Mouse (Mus musculus): ENCODE measurements around the gene Mob1b. TPM values are rescaled to one million over a fixed set of nuclear protein-coding genes. Genes with fewer than 3 reads are reported as not detected.
A peak's percentile ranks its signal among the peaks of the same experiment; 100 is the strongest.

Mob1b gene
- polyA plus RNA-seq, 1 experiment from 2014 or later = 10.4 TPM

DNA sequence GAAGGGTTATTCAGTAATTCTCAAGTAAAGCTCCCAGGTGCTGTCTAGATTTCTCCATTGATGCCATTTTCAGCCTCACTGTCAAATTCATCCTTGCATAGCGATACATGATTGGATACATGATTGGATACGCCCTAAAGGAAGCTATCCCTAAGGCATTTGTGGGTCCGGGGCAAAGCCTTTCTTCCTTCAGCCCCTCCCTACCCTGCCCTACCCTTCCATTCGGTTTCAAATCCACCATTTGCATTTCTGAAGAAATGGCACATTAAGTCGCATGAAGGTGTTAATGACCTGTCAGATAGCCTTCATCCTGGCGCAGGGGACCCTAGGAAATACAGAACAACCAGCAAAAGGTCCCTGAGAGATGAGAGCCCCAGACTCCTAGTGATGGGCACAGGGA lies 35.3 kb upstream of the Mob1b start:
- WGBS (ENCODE audit: insufficient replicate concordance) = 14% methylated on average over 6 of the region's 6 CpGs
- H3K4me2 ChIP-seq (ENCODE audit: low read depth, low read length) = no peak overlapping the region
- H3K27me3 ChIP-seq (ENCODE audit: control insufficient read depth, insufficient read depth, low read depth, low read length) = peaks cover 4% of the 10 kb centered on the region
- H3K9ac ChIP-seq (ENCODE audit: low read depth, low read length) = no peak overlapping the region
- H3K36me3 ChIP-seq (ENCODE audit: control insufficient read depth, insufficient read depth) = no peaks in the 10 kb centered on the region
- no peaks in the 10 kb centered on the region for H3K9me3 ChIP-seq (replicated peaks; ENCODE audit: control insufficient read depth, low read length)
- H3K4me1 ChIP-seq (ENCODE audit: control insufficient read depth, low read depth, low read length) = no peaks in the 10 kb centered on the region; the same call in none of the 2 replicates
- no peak overlapping the region for H3K4me3 ChIP-seq (ENCODE audit: low read depth, low read length)
- no peak for ATAC-seq (ENCODE audit: low read depth)
- no peak overlapping the region for H3K27ac ChIP-seq (ENCODE audit: low read length)

DNA sequence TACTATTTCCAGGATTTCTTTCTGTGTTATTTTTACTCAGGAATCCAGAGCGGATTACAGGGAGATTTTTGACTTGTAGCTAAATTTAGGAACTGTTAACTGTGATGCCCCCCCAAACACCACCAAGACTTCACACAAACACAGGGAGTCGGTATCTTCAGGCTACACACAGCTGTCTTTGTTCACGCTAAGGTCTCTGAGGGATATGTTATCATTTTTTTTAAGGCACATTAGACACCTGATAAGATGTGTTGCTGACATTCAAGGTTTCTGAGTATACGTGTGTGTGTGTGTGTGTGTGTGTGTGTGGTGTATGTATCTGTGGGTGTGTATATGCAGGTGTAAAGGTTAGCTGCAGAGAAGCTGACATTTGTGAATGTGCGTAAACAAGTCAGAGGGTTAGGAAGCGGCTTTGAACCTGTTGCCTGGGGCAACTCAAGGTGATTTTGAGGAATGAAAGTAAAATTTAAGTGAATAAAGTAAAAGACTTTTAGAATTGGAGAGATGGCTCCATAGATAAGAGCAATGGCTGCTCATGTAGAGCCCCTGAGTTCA lies 34.8 kb upstream of the Mob1b start:
- Histone ChIP-seq H3K4me2 (ENCODE audit: low read depth, low read length) (no peak overlapping the region), H3K27me3 (ENCODE audit: control insufficient read depth, insufficient read depth, low read depth, low read length) (peaks cover 4% of the 10 kb centered on the region), H3K9me3 (replicated peaks; ENCODE audit: control insufficient read depth, low read length) (no peaks in the 10 kb centered on the region), H3K4me1 (ENCODE audit: control insufficient read depth, low read depth, low read length) (no peaks in the 10 kb centered on the region; the same call in none of the 2 replicates), H3K36me3 (ENCODE audit: control insufficient read depth, insufficient read depth) (no peaks in the 10 kb centered on the region), H3K4me3 (ENCODE audit: low read depth, low read length) (no peak overlapping the region), H3K27ac (ENCODE audit: low read length) (no peak overlapping the region), H3K9ac (ENCODE audit: low read depth, low read length) (no peak overlapping the region)
- 0 out of 2 replicates have a peak, but pooled peaks have one; percentile 7 for ATAC-seq (ENCODE audit: low read depth)
- 33% methylated on average over 6 of the region's 6 CpGs for WGBS (ENCODE audit: insufficient replicate concordance)

- no peak overlapping the region for H3K4me3 ChIP-seq (ENCODE audit: low read depth, low read length)
- no peak overlapping the region for H3K4me2 ChIP-seq (ENCODE audit: low read depth, low read length)
- no peak overlapping the region for H3K27ac ChIP-seq (ENCODE audit: low read length)
- 48% methylated on average over 8 of the region's 8 CpGs for WGBS (ENCODE audit: insufficient replicate concordance)
- H3K27me3 ChIP-seq (ENCODE audit: control insufficient read depth, insufficient read depth, low read depth, low read length) = peaks cover 4% of the 10 kb centered on the region
- no peaks in the 10 kb centered on the region for H3K9me3 ChIP-seq (replicated peaks; ENCODE audit: control insufficient read depth, low read length)
- no peaks in the 10 kb centered on the region for H3K36me3 ChIP-seq (ENCODE audit: control insufficient read depth, insufficient read depth)
- no peaks in the 10 kb centered on the region; the same call in none of the 2 replicates for H3K4me1 ChIP-seq (ENCODE audit: control insufficient read depth, low read depth, low read length)
- no peak for ATAC-seq (ENCODE audit: low read depth)
- no peak overlapping the region for H3K9ac ChIP-seq (ENCODE audit: low read depth, low read length)
These were observed 32.7 kb upstream of the Mob1b start for GRCm38 (mm10) chr5:88687996-88688406.

DNA sequence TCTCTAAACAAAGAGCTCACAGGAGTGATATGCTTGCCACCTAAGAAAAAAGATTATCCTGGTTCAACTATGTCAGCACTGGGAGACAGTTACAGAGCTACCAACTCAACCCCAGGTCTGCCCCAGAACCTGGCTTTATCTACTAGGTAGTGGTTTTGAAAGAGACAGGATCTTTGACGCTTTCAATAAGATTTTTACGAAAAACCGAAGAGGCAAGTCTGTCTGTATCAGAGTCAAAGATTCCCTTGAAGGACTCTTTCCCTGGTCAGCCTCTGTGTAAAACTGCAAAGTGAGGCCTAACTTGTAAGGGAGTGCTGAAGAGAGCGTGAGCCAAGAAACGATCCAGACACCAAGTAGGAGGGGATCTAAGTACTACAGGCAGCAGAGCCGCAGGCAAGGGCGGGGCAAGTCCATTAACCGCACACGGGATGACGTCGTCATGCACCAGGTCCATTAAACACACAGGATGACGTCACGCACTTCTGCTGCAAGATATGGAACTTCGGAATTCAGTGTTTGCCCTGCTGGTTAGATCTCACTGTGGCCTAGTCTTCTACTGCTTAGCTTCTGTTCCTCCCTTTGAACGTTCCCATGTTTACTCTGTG lies 32.0 kb upstream of the Mob1b start:
- no peaks in the 10 kb centered on the region for H3K36me3 ChIP-seq (ENCODE audit: control insufficient read depth, insufficient read depth)
- 60% methylated on average over 15 of the region's 15 CpGs for WGBS (ENCODE audit: insufficient replicate concordance)
- H3K4me1 ChIP-seq (ENCODE audit: control insufficient read depth, low read depth, low read length) = no peaks in the 10 kb centered on the region; the same call in none of the 2 replicates
- no peak overlapping the region for H3K4me2 ChIP-seq (ENCODE audit: low read depth, low read length)
- no peak for ATAC-seq (ENCODE audit: low read depth)
- no peak overlapping the region for H3K9ac ChIP-seq (ENCODE audit: low read depth, low read length)
- no peak overlapping the region for H3K4me3 ChIP-seq (ENCODE audit: low read depth, low read length)
- no peaks in the 10 kb centered on the region for H3K9me3 ChIP-seq (replicated peaks; ENCODE audit: control insufficient read depth, low read length)
- H3K27me3 ChIP-seq (ENCODE audit: control insufficient read depth, insufficient read depth, low read depth, low read length) = peaks cover 4% of the 10 kb centered on the region
- no peak overlapping the region for H3K27ac ChIP-seq (ENCODE audit: low read length)

DNA sequence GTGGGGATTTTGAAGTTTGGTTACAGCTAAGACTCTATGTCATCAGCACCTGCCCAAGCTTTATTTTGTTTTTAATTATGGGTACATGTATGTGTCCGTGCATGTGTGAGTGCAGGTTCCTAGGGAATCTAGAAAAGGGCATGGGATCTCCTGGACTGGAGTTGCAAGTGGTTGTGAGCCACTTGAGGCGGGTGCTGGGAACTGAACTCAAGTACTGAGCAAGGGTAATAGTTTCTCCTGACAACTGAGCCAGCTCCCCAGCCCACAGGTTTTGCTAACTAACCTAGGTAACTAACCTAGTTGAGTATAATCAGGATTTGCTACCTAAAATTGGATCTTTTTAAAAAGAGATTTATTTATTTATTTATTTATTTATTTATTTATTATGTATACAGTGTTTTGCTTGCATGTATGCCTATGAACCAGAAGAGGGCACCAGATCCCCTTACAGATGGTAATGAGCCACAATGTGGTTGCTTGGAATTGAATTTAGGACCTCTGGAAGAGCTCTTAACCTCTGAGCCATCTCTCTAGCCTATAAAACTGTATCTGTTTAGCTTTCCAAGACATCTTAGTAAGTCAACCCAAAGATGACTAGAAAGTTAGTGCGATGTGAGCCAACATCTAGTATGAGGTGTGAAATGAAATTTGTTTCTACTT lies 31.2 kb upstream of the Mob1b start:
- Histone ChIP-seq H3K36me3 (ENCODE audit: control insufficient read depth, insufficient read depth) (no peaks in the 10 kb centered on the region), H3K4me1 (ENCODE audit: control insufficient read depth, low read depth, low read length) (no peaks in the 10 kb centered on the region; the same call in none of the 2 replicates), H3K9me3 (replicated peaks; ENCODE audit: control insufficient read depth, low read length) (no peaks in the 10 kb centered on the region), H3K9ac (ENCODE audit: low read depth, low read length) (no peak overlapping the region), H3K27me3 (ENCODE audit: control insufficient read depth, insufficient read depth, low read depth, low read length) (peaks cover 4% of the 10 kb centered on the region), H3K4me3 (ENCODE audit: low read depth, low read length) (no peak overlapping the region), H3K4me2 (ENCODE audit: low read depth, low read length) (no peak overlapping the region), H3K27ac (ENCODE audit: low read length) (no peak overlapping the region)
- WGBS (ENCODE audit: insufficient replicate concordance) = 62% methylated on average over 3 of the region's 3 CpGs
- ATAC-seq (ENCODE audit: low read depth) = no peak

DNA sequence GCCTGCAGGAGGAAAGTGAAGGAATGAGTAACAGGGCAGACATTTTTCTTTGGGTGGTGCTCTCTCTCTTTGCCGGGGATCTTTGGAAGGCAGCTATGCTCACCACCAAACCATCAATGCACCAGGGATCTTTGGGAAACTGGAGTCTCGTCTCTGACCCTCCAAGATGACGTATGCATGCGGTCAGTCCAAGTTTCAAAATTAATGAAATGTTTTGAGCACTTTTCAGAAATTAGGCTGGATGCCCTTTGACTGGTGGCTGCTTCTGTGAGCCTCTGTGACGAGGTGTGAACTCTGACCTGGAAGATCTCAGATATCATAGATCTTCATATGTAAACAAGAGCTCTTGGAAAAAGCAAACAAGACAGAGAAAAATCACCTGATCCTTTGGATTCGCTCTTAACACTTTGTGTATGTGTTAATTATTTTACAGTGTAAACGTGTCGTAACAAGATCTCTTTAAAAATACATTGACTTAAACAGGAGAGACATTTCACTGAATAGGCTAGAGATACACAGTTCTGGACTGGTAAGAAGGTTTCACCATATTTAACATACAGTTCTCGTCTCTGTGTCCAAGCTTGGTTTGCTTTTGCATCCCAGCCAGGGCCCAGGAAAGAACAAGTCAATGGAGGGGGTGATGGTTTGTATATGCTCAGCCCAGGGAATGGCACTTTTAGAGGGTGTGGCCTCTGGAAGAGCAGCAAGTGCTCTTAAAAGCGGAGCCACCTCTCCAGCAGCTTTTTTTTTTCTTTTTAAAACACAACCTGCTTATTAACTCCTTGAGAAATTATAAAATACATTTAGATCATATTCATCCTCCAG lies 29.8 kb upstream of the Mob1b start:
- H3K4me3 ChIP-seq (ENCODE audit: low read depth, low read length) = no peak overlapping the region
- ATAC-seq (ENCODE audit: low read depth) = peak; percentile 70
- H3K9me3 ChIP-seq (replicated peaks; ENCODE audit: control insufficient read depth, low read length) = no peaks in the 10 kb centered on the region
- H3K9ac ChIP-seq (ENCODE audit: low read depth, low read length) = no peak overlapping the region
- no peaks in the 10 kb centered on the region; the same call in 1 of the 2 replicates for H3K27me3 ChIP-seq (ENCODE audit: control insufficient read depth, insufficient read depth, low read depth, low read length)
- H3K27ac ChIP-seq (ENCODE audit: low read length) = peak overlapping the region; percentile 70
- H3K4me1 ChIP-seq (ENCODE audit: control insufficient read depth, low read depth, low read length) = no peaks in the 10 kb centered on the region; the same call in none of the 2 replicates
- no peaks in the 10 kb centered on the region for H3K36me3 ChIP-seq (ENCODE audit: control insufficient read depth, insufficient read depth)
- H3K4me2 ChIP-seq (ENCODE audit: low read depth, low read length) = no peak overlapping the region
- 55% methylated on average over 10 of the region's 10 CpGs for WGBS (ENCODE audit: insufficient replicate concordance)

DNA sequence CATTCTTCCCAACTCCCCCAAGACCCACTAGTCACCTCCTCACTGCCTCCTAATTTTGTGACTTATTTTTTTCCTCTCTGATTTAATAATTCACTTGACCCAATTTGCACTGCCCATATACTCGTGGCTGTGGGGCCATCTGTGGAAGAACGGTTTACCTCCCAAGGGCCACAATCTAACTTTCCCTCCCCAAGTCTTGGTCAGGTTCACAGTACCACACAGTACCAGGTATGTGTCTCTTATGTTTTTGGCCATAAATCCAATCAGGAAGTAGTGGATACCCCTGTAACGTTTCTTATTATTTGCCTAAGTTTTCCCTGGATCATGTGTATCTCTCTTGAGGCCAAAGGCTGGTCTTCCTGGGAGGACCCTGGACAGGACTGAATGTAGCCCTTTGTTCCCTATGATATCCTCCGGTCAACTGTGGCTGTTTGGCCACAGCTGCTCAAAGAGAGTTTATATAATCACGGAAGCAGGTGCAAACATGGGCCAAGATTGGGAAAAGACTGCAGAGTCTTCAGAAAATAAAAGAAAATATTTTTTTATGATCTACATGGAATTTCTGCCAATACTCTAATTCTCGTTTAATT lies 29.1 kb upstream of the Mob1b start:
- H3K4me1 ChIP-seq (ENCODE audit: control insufficient read depth, low read depth, low read length) = no peaks in the 10 kb centered on the region; the same call in none of the 2 replicates
- ATAC-seq (ENCODE audit: low read depth) = no peak; the same call in 1 of the 2 replicates
- H3K27me3 ChIP-seq (ENCODE audit: control insufficient read depth, insufficient read depth, low read depth, low read length) = no peaks in the 10 kb centered on the region
- peak overlapping the region; percentile 70 for H3K27ac ChIP-seq (ENCODE audit: low read length)
- no peak overlapping the region for H3K4me2 ChIP-seq (ENCODE audit: low read depth, low read length)
- 54% methylated on average over 6 of the region's 6 CpGs for WGBS (ENCODE audit: insufficient replicate concordance)
- H3K9ac ChIP-seq (ENCODE audit: low read depth, low read length) = no peak overlapping the region; the same call in 1 of the 2 replicates
- no peaks in the 10 kb centered on the region for H3K36me3 ChIP-seq (ENCODE audit: control insufficient read depth, insufficient read depth)
- H3K9me3 ChIP-seq (replicated peaks; ENCODE audit: control insufficient read depth, low read length) = no peaks in the 10 kb centered on the region
- no peak overlapping the region for H3K4me3 ChIP-seq (ENCODE audit: low read depth, low read length)

- no peaks in the 10 kb centered on the region for H3K27me3 ChIP-seq (ENCODE audit: control insufficient read depth, insufficient read depth, low read depth, low read length)
- WGBS (ENCODE audit: insufficient replicate concordance) = 78% methylated on average over 4 of the region's 4 CpGs
- H3K9ac ChIP-seq (ENCODE audit: low read depth, low read length) = no peak overlapping the region
- H3K4me1 ChIP-seq (ENCODE audit: control insufficient read depth, low read depth, low read length) = no peaks in the 10 kb centered on the region; the same call in none of the 2 replicates
- H3K4me3 ChIP-seq (ENCODE audit: low read depth, low read length) = no peak overlapping the region
- no peaks in the 10 kb centered on the region for H3K36me3 ChIP-seq (ENCODE audit: control insufficient read depth, insufficient read depth)
- no peak overlapping the region for H3K4me2 ChIP-seq (ENCODE audit: low read depth, low read length)
- no peaks in the 10 kb centered on the region for H3K9me3 ChIP-seq (replicated peaks; ENCODE audit: control insufficient read depth, low read length)
- no peak for ATAC-seq (ENCODE audit: low read depth)
- H3K27ac ChIP-seq (ENCODE audit: low read length) = no peak overlapping the region
These were observed 28.1 kb upstream of the Mob1b start for GRCm38 (mm10) chr5:88692586-88692985.
